Mouse (Mus musculus) NIH3T3 (cell line): Measurements from ENCODE around the gene Tat.
A peak's percentile ranks its signal among the peaks of the same experiment; 100 is the strongest.
"Not testable (repeated sequence)": the region's sequence is repeated elsewhere in the genome, so short reads cannot be mapped to it uniquely, and the experiment has no call there.

Experiments used
- DNase-seq: peaks from one replicate; pipeline ENCODE4 v3.0.0-alpha.2; 2012; ENCODE audit warnings: low read depth

Gene Tat

GRCm38 (mm10) chr8:109982386-109983105 is 7.7 kb upstream of the Tat start:
- no peak for DNase-seq

- no peak for DNase-seq
Measured at GRCm38 (mm10) chr8:109983944-109984343, 6.3 kb upstream of the Tat start.

GRCm38 (mm10) chr8:109986384-109986783 is 3.9 kb upstream of the Tat start:
- no peak for DNase-seq

- no peak for DNase-seq
Measured at GRCm38 (mm10) chr8:109987776-109988175, 2.5 kb upstream of the Tat start.

- no peak for DNase-seq
Measured at GRCm38 (mm10) chr8:109989151-109989550, 1.1 kb upstream of the Tat start.

GRCm38 (mm10) chr8:109992166-109992565 is 1.9 kb downstream of the Tat start:
- no peak for DNase-seq

GRCm38 (mm10) chr8:109992951-109993350 is 2.7 kb downstream of the Tat start:
- DNase-seq = no peak

- no peak for DNase-seq
Measured at GRCm38 (mm10) chr8:109997381-109997780, 7.1 kb downstream of the Tat start.

- DNase-seq = no peak
Measured at GRCm38 (mm10) chr8:109998066-109998465, 7.8 kb downstream of the Tat start.

GRCm38 (mm10) chr8:109999974-110000373 is 9.7 kb downstream of the Tat start:
- DNase-seq = no peak

- DNase-seq = peak; percentile 43
Measured at GRCm38 (mm10) chr8:110002953-110003352, 12.7 kb downstream of the Tat start.

- no peak for DNase-seq
Measured at GRCm38 (mm10) chr8:110004300-110004699, 14.1 kb downstream of the Tat start.

GRCm38 (mm10) chr8:110006312-110007023 is 16.2 kb downstream of the Tat start:
- DNase-seq = no peak

- no peak for DNase-seq
Measured at GRCm38 (mm10) chr8:110008228-110008994, 18.2 kb downstream of the Tat start.

- DNase-seq = no peak
Measured at GRCm38 (mm10) chr8:110008995-110009446, 18.8 kb downstream of the Tat start.

GRCm38 (mm10) chr8:110010868-110011267 is 20.6 kb downstream of the Tat start:
- peak; percentile 69 for DNase-seq

GRCm38 (mm10) chr8:110022081-110022480 is 31.8 kb downstream of the Tat start:
- DNase-seq = no peak

- DNase-seq = no peak
Measured at GRCm38 (mm10) chr8:110022768-110023344, 32.6 kb downstream of the Tat start.

GRCm38 (mm10) chr8:110033771-110034170 is 43.5 kb downstream of the Tat start:
- DNase-seq = not testable (repeated sequence)

- no peak for DNase-seq
Measured at GRCm38 (mm10) chr8:110034331-110034730, 44.1 kb downstream of the Tat start.

GRCm38 (mm10) chr8:110036156-110036555 is 45.9 kb downstream of the Tat start:
- no peak for DNase-seq

GRCm38 (mm10) chr8:110039216-110039615 is 49.0 kb downstream of the Tat start:
- DNase-seq = peak; percentile 44
